Mouse (Mus musculus) hindbrain, embryonic 11.5 days (tissue): ENCODE results near the gene Gm21190. TPM values are rescaled to one million over a fixed set of nuclear protein-coding genes. Genes with fewer than 3 reads are reported as not detected.

Source experiments
- polyA plus RNA-seq: library from polyadenylated mRNA; unstranded; fragments of >200 nt; fragmentation: Nextera tagmentation; extraction: Ambion mirVana; gene quantifications from 2 replicates; pipeline ENCODE4 v1.2.1, GENCODE M21; 2014

Gene Gm21190
- polyA plus RNA-seq, 1 experiment from 2014 or later: not detected

Other genes starting within 250 kb of the Gm21190 start
- not detected in 2 replicates for gene Gm21149, start 52.7 kb downstream of the Gm21190 start, polyA plus RNA-seq
- not detected in 2 replicates for gene Gm21083, start 48.1 kb upstream of the Gm21190 start, polyA plus RNA-seq
- not detected in 2 replicates for gene Speer4d, start 89.8 kb upstream of the Gm21190 start, polyA plus RNA-seq
- not detected in 2 replicates for gene 4930572O03Rik, start 127.8 kb upstream of the Gm21190 start, polyA plus RNA-seq
- gene Speer4c, start 185.0 kb upstream of the Gm21190 start, polyA plus RNA-seq: not detected in 2 replicates